Mouse (Mus musculus) C2C12 (cell line): ENCODE measurements around the gene Slc9a1. TPM values are rescaled to one million over a fixed set of nuclear protein-coding genes. Genes with fewer than 3 reads are reported as not detected.
A peak's percentile ranks its signal among the peaks of the same experiment; 100 is the strongest.

Source experiments
- H3K27me3 ChIP-seq: one replicate; pipeline ENCODE4 v1.6.1; 2011; ENCODE audit not compliant: control insufficient read depth, insufficient read depth, insufficient read length
- H3K36me3 ChIP-seq: one replicate; pipeline ENCODE4 v1.6.1; 2011; ENCODE audit not compliant: control insufficient read depth, insufficient read depth
- H3K4me3 ChIP-seq: one replicate; pipeline ENCODE4 v1.5.1; 2011; ENCODE audit warnings: mild to moderate bottlenecking, control low read depth; ENCODE audit not compliant: poor library complexity, insufficient read depth, severe bottlenecking
- H3K79me2 ChIP-seq: one replicate; pipeline ENCODE4 v1.6.1; 2011; ENCODE audit not compliant: control insufficient read depth, insufficient read depth
- H3K79me3 ChIP-seq: one replicate; pipeline ENCODE4 v1.6.1; 2011; ENCODE audit warnings: low read depth, control low read depth
- H3ac ChIP-seq: one replicate; pipeline ENCODE3; 2011; ENCODE audit warnings: low read depth; ENCODE audit not compliant: control insufficient read depth, insufficient read length
- CEBPB ChIP-seq: IDR thresholded peaks from one replicate; pipeline ENCODE4 v1.6.1; 2011; ENCODE audit warnings: low read depth, mild to moderate bottlenecking, control low read depth, moderate library complexity
- CTCF ChIP-seq: IDR thresholded peaks from one replicate; pipeline ENCODE4 v1.5.1; 2011; ENCODE audit not compliant: control insufficient read depth, insufficient read depth, insufficient read length
- FOSL1 ChIP-seq: IDR thresholded peaks from one replicate; pipeline ENCODE4 v1.8.0; 2011; ENCODE audit warnings: mild to moderate bottlenecking, low read length; ENCODE audit not compliant: poor library complexity, insufficient read depth, severe bottlenecking
- MAX ChIP-seq: IDR thresholded peaks from one replicate; pipeline ENCODE4 v1.6.1; 2011; ENCODE audit warnings: mild to moderate bottlenecking, control low read depth
- MYOD1 ChIP-seq: IDR thresholded peaks from one replicate; pipeline ENCODE4 v1.6.1; 2011; ENCODE audit warnings: low read depth; ENCODE audit not compliant: control insufficient read depth, insufficient read length
- MYOG ChIP-seq: IDR thresholded peaks from one replicate; pipeline ENCODE4 v1.6.1; 2011; ENCODE audit not compliant: control insufficient read depth, insufficient read length; ENCODE audit errors: extremely low read depth
- USF1 ChIP-seq: IDR thresholded peaks from one replicate; pipeline ENCODE4 v1.6.1; 2011; ENCODE audit warnings: low read depth, mild to moderate bottlenecking, control low read depth, moderate library complexity
- polyA plus RNA-seq: library from polyadenylated mRNA; unstranded; fragments of >200 nt; fragmentation: generic; extraction: Trizol; gene quantifications from one replicate; pipeline ENCODE4 v1.2.1, GENCODE M21; 2012; ENCODE audit warnings: missing spikeins

Gene Slc9a1
- polyA plus RNA-seq, 1 experiment: 19.4 TPM

DNA sequence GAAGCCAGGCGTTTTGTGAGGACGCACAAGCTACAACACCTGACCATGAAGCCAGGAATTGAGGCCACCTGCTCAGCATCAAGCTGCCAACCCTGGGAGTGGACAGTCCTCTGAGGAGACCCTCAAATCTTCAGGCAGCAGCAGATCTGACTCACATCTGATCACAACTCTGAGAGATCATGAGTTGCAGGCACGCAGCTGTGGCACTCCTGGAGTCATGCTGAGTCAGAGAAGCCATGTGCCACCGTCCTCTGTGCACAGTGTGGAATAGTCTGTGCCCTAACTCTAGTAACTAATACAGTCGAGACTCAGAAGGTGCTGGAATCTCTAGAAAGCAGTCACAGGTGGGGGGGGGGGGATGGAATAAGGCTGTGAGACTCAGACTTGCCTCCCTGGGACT is 77.9 kb downstream of the Slc9a1 start:
- Histone ChIP-seq H3K27me3 (no peaks in the 10 kb centered on the region), H3K4me3 (no peak overlapping the region), H3ac (no peak overlapping the region), H3K79me3 (no peaks in the 10 kb centered on the region), H3K36me3 (no peaks in the 10 kb centered on the region), H3K79me2 (no peaks in the 10 kb centered on the region)
- TF ChIP-seq USF1 (no peak), MYOD1 (peak; percentile 84)

DNA sequence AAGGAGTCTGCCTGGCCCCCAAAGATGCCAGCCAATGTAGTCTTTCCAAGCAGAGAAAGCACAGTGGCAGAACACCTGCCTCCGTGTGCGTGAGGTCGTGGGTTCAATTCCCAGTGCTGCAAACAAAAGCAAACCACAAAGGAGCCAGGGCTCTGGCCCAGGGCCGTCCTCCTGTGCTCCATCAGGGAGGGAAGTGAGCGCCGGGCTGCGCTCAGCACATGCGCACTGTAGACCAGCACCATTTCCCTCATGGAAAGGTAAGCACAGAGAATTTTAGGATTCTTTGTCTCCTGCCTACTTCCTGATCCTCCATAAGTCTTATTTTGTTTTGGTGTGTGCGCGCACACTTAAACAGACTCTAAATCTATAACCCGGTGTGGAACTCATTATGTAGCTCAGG is 78.5 kb downstream of the Slc9a1 start:
- Histone ChIP-seq H3ac (no peak overlapping the region), H3K27me3 (no peaks in the 10 kb centered on the region), H3K79me2 (no peaks in the 10 kb centered on the region), H3K79me3 (no peaks in the 10 kb centered on the region), H3K36me3 (no peaks in the 10 kb centered on the region), H3K4me3 (no peak overlapping the region)
- TF ChIP-seq MYOG (no peak), MAX (no peak), USF1 (no peak), FOSL1 (no peak), CEBPB (no peak), CTCF (no peak), MYOD1 (no peak)

DNA sequence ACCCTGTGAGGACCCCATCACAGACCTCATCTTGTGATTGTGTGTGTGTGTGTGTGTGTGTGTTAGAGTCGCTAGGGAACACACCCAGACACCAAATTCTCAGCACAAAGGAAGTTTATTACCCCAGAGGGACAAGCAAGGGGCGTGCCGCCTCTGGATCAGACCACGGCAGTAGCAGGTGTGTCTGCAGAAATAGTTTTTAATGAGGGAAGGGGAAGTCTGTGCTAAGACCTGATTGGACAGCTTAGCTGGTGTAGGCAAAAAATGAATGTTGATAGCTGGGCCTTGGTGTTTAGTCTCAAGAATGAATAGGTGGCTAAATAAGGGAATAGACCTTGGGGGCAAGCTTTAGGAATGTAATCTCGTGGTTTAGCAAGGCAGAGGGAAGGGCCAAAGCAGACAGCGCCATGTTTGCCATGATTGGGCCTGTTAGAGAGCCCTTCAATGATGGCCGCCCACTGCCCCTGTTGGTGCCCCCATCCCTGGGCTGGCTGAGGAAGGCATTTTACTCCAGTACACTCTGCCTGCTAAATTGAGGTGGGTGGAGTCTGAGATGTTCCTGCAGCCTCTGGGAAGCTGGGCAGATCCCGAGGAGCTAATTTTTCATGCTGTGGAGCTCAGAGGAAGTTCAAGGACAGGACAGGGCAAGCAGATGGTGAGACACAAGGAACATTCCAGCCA is 79.3 kb downstream of the Slc9a1 start:
- no peak for TF ChIP-seq MYOG
- no peak for TF ChIP-seq MAX
- TF ChIP-seq MYOD1: no peak
- no peak for TF ChIP-seq CTCF
- no peak for TF ChIP-seq USF1
- no peak for TF ChIP-seq FOSL1
- no peak for TF ChIP-seq CEBPB

DNA sequence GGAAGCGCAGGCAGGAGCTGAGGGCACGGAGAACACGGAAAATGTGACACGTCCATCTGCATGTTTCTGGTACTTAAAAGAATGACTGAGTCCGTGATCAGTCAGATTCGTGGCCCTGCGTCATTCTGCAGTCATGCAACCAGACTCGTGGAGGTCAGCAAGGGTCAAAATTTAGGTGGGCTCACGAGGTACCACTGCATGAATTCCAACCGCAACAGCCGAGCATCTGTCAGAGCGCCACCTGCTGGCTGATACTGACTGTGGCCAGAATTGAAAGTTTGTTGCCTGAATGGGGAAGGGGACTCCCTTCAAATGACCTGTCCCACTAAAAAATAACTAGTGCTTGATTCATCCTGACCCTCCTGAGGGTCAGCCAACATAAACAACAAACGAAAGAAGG is 80.2 kb downstream of the Slc9a1 start:
- H3ac ChIP-seq: no peak overlapping the region
- no peaks in the 10 kb centered on the region for H3K27me3 ChIP-seq
- H3K79me2 ChIP-seq: no peaks in the 10 kb centered on the region
- TF ChIP-seq MYOG: no peak
- TF ChIP-seq MAX: no peak
- no peak for TF ChIP-seq USF1
- peak; percentile 3 for TF ChIP-seq CTCF
- no peaks in the 10 kb centered on the region for H3K36me3 ChIP-seq
- H3K79me3 ChIP-seq: no peaks in the 10 kb centered on the region
- H3K4me3 ChIP-seq: no peak overlapping the region

More for the DNA sequence above, 79.3 kb downstream of the Slc9a1 start:
- Histone ChIP-seq H3K36me3 (no peaks in the 10 kb centered on the region), H3K27me3 (no peaks in the 10 kb centered on the region), H3ac (no peak overlapping the region), H3K79me3 (no peaks in the 10 kb centered on the region), H3K79me2 (no peaks in the 10 kb centered on the region), H3K4me3 (no peak overlapping the region)

DNA sequence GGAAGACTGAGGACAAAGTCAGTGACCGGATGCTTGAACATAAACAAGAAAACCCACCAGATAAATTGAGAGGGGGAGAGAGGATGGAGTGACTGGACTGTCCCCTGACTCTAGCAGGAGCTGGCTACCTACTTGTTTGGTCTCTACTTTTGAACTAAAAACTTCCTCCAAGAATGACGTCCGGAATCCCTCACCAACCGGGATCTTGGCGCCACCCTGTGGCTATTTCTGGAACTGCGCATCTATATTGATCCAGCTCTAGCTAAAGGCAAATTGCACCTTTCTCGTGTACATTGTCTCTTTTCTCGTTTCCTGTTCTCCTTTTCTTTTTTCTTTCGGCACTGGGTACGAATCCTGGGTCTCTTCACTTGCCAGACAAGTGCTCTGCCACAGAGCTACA is 82.0 kb downstream of the Slc9a1 start:
- no peaks in the 10 kb centered on the region for H3K79me2 ChIP-seq
- H3K4me3 ChIP-seq: no peak overlapping the region
- TF ChIP-seq MYOD1: no peak
- no peak for TF ChIP-seq MYOG
- no peak overlapping the region for H3ac ChIP-seq
- no peaks in the 10 kb centered on the region for H3K27me3 ChIP-seq
- H3K79me3 ChIP-seq: no peaks in the 10 kb centered on the region
- H3K36me3 ChIP-seq: no peaks in the 10 kb centered on the region

DNA sequence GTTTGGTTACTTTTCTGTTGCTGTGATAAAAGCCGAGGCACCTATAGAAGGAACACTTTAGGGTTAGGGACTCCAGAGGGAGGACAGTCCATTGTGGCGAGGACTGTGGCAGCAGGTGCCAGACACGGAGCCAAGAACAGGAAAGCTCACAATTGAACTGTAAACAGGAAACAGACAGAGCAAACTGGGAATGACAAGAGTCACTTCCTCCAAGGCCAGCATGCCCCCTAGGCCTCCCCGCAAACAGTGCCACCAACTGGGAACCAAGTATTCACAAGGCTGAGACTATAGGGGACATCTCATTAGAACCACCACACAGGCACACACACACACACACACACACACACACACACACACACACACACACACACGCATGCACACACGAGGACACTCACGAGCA is 82.9 kb downstream of the Slc9a1 start:
- H3K36me3 ChIP-seq: no peaks in the 10 kb centered on the region
- no peaks in the 10 kb centered on the region for H3K79me2 ChIP-seq
- H3K79me3 ChIP-seq: no peaks in the 10 kb centered on the region
- TF ChIP-seq USF1 (no peak), CEBPB (no peak), CTCF (no peak), MAX (no peak), MYOD1 (no peak)
- no peak overlapping the region for H3K4me3 ChIP-seq
- no peak overlapping the region for H3ac ChIP-seq
- no peaks in the 10 kb centered on the region for H3K27me3 ChIP-seq
